Mouse (Mus musculus) gastrocnemius, adult 18-20 months (tissue): ENCODE measurements around the gene Frmpd3. TPM values are rescaled to one million over a fixed set of nuclear protein-coding genes. Genes with fewer than 3 reads are reported as not detected.
"Not testable (repeated sequence)": the region's sequence is repeated elsewhere in the genome, so short reads cannot be mapped to it uniquely, and the experiment has no call there.

ENCODE experiments used
- DNase-seq: peaks from one replicate; pipeline ENCODE4 v3.0.0; 2021; ENCODE audit warnings: low spot score
- long read RNA-seq, 2 experiments: library from polyadenylated mRNA; stranded (forward); transcript quantifications; one replicate each; pipeline ENCODE4 v2.0.0; 2021
- total RNA-seq, 2 experiments: library from RNA; stranded (reverse); gene quantifications; 2 replicates each; pipeline ENCODE4 v1.2.3; 2021

Frmpd3 gene
- total RNA-seq: not detected
- long read RNA-seq, experiment 1: 0 reads
- long read RNA-seq, experiment 2: 0 reads

DNA sequence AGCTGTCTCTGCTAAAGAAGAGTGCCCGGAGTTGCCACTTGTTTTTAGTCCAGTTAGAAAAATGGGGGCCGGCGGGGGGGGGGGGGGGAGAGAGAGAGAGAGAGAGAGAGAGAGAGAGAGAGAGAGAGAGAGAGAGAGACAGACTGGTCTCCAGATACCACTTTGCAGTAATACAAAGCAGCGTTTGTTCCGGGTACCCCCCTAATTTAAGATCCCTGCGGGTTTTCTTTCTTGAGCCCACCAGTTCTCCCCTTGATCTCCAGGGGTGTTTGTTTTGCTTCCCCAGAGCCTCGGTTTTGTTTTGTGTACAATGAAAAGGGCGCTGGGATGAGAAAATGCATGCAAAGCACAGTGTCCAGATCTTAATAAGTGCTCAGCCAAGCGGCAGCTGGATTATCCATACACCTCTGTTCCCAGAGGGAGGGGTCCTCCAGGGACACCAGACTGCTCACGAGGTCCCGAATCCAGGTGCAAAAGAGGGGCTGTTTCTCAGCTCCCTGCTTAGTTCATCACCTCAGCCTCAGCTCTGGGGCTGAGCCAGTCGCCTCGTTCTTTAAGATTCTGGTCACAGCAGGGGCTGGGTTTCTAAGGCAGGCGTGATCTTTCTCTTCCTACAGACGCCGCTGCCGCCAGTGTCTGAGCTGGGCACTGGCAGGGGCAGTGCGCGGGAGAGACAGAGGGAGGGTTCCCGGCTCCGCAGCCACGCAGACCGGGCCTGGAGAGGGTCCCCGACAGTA, at the start of gene Frmpd3:
Frmpd3 (plus strand) TSS at position 608 of the 737 bp plus-strand sequence.
- no peak for DNase-seq

DNA sequence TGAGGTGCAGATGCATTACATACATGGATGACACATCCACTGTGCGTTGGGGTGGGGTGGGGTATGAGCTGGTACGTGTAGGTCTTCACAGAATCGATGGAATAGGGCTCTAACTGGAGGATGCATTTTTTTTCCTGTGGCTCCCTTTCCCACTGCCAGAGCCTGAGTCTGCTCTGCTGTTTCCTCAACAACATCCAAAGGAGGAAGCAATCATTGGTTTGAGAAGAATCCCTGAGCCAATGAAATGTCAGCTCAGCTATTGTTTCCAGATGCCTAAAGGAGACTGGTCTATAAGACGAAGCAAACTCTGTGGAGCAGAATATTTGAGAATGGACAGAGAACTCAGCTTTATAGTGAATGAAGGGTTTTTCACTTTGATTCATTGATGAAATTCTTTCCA, 38.3 kb upstream of the Frmpd3 start:
- no peak for DNase-seq

DNA sequence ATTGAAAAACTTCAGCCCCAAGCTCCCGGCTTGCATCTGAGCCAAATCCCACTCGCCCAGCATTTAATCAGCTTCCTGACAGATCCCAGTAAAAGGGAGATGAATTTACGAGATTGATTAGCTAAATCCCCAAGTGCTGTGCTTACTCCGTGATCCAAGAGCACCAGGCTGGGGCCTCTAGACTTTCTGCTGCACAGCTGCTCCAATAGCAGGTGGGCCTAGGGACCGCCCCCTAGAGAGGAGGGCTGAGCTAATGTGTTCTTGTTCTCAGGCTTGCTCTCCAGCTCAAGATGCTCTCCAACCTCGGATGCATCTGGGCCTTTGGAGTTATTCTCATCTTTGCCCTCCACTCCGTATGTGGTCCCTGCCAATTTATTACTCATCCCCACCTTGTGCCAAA, 36.4 kb upstream of the Frmpd3 start:
- DNase-seq: no peak

GRCm38 (mm10) chrX:140317931-140318330, 24.1 kb upstream of the Frmpd3 start:
- DNase-seq: no peak

- DNase-seq: no peak
Observed at GRCm38 (mm10) chrX:140319131-140319530, 22.9 kb upstream of the Frmpd3 start.

DNA sequence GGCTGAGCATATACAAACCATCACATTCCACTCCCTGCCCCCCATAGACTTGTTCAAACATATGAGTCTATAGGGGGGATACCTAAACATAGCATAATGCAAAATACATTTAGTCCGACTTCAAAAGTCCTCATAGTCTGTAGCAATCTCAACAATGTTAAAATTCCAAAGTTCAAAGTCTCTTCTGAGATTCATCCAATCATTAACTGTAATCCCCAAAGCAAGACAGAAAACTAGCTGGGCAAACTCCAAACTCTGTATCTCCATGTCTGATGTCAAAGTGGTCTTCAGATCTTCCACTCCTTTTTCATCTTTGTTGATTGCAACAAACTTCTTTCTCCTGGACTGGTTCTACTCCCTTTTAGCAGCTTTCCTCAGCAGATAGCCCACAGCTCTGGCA, 21.4 kb upstream of the Frmpd3 start:
- DNase-seq: not testable (repeated sequence)

GRCm38 (mm10) chrX:140342393-140343163, 515 bp downstream of the Frmpd3 start:
- DNase-seq: no peak

- DNase-seq: no peak
Observed at GRCm38 (mm10) chrX:140375628-140376027, 33.6 kb downstream of the Frmpd3 start.

DNA sequence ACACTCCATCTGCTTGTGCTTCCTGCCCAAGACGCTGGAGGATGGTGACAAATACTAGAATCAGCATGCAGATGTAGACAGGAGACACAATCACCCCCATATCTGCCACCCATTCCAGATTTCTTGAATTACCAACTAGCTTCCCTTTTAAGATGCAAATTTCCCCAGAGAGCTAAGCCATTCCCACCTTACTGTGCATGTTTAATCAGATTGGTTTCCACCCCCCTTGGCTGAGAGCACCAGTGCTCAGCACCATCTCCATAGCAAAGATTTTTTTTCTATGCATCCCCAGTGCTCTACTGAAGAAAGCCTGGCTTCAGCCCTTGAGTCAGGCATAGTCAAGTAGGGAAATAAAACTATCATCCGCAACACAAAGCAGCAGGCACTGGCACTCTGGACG, 57.9 kb downstream of the Frmpd3 start:
- no peak for DNase-seq

DNA sequence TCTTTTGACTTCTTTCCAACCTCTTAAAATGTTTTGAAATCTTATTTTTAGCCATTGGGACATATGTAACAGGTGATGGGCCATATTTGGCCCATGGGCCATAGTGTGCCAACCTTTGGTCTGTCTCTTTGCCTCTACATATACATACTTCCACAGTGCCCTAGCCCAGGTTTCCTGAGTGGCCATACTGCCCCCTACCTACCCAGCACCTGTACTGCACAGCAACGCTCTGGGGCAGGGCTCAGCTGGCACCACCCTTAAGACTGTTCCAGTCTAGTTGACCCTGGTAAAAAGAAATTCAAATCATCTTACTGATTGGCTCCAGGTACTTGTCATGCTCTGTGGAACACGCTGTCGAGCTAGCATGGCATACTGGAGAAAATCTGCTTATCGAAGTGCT, 60.8 kb downstream of the Frmpd3 start:
- DNase-seq: no peak

DNA sequence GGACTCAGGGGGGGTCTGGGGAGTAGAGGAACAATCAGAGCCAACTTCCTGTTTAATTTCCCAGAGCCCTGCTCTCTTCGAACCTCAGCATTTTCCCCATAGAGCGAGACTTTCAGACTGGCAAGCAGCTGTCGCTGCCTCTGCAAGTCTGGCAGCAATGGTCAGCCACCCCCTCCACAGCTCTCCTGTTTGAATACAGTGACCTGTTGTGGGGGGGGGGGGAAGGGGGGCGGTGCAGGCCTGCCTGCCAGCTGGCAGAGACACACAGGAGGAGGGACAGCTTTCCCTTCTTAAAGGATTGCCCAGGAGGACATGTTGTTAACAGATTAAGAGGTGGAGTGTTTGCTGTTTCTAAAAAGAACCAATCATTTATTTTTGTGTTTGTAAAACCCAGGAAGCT, 64.0 kb downstream of the Frmpd3 start:
- no peak for DNase-seq

GRCm38 (mm10) chrX:140406501-140406900, 64.4 kb downstream of the Frmpd3 start:
- no peak for DNase-seq

DNA sequence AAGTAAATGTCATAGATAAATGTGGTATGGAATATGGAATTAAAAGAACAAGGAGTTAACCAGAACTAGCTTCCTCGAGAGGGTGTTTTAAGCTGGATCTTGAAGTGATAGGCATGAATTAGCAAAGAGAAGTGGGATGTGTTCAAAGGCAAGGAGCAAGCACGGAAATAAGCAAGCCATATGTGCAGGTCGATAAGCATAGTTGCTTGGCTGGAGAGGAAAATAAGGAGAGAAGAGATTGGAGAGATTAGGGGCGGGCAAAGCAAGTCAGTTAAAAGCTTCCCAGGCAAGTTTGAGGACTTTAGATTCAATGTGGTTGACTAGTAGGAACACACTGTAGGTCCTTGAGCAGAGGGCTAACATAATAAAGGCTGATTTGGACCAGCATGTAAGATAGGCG, 65.5 kb downstream of the Frmpd3 start:
- no peak for DNase-seq

- DNase-seq: no peak
Observed at GRCm38 (mm10) chrX:140418467-140418866, 76.4 kb downstream of the Frmpd3 start.

DNA sequence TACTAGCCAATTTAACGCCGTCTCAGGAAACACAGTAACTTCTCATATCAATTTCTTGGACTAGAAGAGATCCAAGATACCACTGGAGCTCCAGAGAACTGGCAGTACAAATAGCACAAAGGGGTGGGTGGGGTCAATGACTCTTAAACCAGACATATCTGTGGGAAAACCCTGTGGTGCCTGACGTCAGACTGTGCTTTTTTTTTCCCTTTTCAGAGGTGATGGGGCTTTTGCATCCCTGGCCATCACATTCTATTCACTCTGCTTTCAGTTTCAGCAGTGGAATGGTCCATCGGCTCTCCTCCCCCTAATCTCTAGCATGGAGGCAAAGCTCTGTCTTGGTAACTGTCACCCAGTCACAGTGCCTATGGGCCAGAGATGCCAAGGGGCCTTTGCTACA, 85.1 kb downstream of the Frmpd3 start:
- DNase-seq: no peak

- DNase-seq: no peak
Observed at GRCm38 (mm10) chrX:140428252-140428651, 86.2 kb downstream of the Frmpd3 start.

DNA sequence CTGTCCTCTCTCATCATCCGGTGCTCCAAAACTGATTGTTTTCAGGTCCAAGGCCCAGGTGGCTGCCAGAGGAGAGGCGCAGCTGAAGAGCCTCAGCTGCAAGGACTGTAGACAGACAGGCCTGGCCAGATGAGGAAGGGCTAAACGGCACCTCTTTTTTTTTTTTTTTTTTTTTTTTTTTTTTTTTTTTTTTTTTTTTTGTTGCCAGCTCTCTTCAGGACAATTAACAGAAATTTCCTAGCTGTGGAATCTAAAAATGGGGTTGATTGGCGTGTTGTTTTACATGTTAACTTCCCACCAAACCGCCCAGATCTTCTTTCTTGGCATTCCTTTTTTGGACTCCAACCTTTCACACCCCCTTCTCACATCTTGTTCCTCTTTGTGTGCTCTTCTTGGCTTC, 87.9 kb downstream of the Frmpd3 start:
- DNase-seq: no peak

GRCm38 (mm10) chrX:140430506-140430905, 88.4 kb downstream of the Frmpd3 start:
- no peak for DNase-seq

- DNase-seq: no peak
Observed at GRCm38 (mm10) chrX:140431981-140432380, 89.9 kb downstream of the Frmpd3 start.

DNA sequence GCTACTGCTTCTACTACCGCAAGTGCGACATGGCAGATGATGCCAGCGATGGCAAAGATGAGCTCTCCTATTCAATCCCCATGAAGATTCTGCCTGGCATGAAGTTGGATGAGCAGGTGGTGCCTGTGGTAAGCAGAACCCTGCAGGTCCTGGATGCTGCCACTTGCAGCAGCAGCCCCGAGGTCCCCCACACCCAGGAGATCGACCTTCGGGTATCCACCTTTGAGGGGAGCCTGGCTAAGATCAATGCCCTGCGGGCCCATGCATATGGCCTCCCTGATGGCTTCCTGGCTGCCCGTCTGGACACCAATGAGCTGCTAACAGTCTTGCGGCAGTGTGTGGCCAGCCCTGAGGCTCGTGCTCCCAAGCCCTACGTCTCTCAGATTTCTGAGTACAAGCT, 90.7 kb downstream of the Frmpd3 start:
- no peak for DNase-seq

DNA sequence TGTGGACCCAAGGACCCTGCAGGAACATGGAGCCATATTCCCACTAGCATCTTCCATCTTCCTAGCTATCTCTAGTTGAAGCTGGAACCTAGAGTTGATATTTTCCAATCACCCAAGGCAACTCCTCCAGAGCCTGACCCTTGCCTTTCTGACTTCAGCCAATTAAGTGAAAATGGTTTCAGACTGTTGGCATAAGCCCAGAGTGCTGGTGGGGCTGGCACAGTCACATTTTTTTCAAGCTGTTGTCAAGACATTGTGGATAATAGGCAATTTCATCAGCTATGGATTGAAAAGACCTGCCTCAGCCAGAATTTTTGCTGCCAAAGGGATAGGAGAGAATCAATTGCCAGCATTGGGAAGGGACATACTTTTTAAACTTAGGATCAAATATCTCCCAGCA, 95.8 kb downstream of the Frmpd3 start:
- DNase-seq: no peak

- no peak for DNase-seq
Observed at GRCm38 (mm10) chrX:140445551-140445950, 103.5 kb downstream of the Frmpd3 start.

DNA sequence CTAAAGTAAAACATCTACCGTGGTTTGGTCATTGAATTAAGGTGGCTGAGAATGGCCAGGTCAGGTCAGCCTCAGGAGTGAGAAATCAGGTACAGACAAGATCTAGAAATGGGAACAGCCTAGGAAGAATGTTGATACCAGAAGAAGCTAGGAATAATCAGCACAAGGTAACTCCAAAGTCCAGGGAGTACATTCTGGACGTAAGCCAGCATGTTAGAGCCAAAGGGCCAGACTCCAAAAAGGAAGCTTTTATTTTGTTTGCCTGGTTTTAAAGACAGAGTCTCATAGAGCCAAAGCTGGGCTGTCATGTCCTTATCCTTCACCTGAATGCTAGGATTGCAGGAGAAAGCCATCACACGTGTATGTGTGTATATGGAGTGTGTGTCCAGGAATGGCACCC, 108.0 kb downstream of the Frmpd3 start:
- no peak for DNase-seq
